Mouse (Mus musculus) small intestine, adult 2 months (tissue): Measurements from ENCODE around the gene Mbtd1.

Experiments
- CTCF ChIP-seq: fragments of 200-500 bp; IDR thresholded peaks from 2 replicates; pipeline ENCODE4 v1.5.1; 2012; ENCODE audit warnings: low read depth, mild to moderate bottlenecking, control low read depth, inconsistent platforms, low read length, moderate library complexity, mixed read lengths; ENCODE audit not compliant: insufficient replicate concordance, insufficient read length; ENCODE audit errors: extremely low read depth
- POLR2A ChIP-seq: fragments of 200-500 bp; IDR thresholded peaks from 2 replicates; pipeline ENCODE4 v1.6.1; 2012; ENCODE audit warnings: low read depth, mild to moderate bottlenecking, control low read depth, inconsistent platforms, low read length, moderate library complexity

- no peak for TF ChIP-seq CTCF
- TF ChIP-seq POLR2A, result no peak
Measured at GRCm38 (mm10) chr11:93929106-93929505, 43.5 kb downstream of the Mbtd1 start.
